Mouse (Mus musculus): Measurements from ENCODE around the gene Tm4sf20. TPM values are rescaled to one million over a fixed set of nuclear protein-coding genes. Genes with fewer than 3 reads are reported as not detected.
A peak's percentile ranks its signal among the peaks of the same experiment; 100 is the strongest.

Gene Tm4sf20
- polyA plus RNA-seq, 1 experiment from 2014 or later: not detected

DNA sequence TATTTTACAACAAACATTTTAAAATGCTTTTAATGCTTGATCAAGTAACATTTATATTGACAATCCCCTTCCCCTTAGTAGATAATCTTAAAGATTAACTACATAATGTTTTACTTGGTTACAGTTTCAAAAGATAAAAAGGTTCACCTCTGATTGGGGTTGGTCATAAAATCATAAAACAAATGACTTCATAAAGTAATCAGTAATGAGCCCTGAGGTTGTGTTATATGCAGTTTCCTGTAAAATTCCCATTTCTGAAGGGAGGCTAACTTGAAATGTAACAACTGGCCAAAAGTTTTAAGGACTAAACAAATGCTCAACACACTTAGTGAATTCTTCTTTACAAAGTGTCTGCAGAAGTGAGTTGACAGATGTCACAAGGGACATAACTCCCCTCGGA, 2.0 kb downstream of the Tm4sf20 start:
- H3K9ac ChIP-seq (replicated peaks; ENCODE audit: low read depth, low read length): no peak overlapping the region
- peaks cover 3% of the 10 kb centered on the region; the same call in 1 of the 2 replicates for H3K9me3 ChIP-seq (ENCODE audit: control insufficient read depth, low read length)
- no peak overlapping the region for H3K27ac ChIP-seq (ENCODE audit: low read length)
- H3K4me2 ChIP-seq (ENCODE audit: low read length): no peak overlapping the region
- peaks cover 7% of the 10 kb centered on the region; the same call in 1 of the 2 replicates for H3K36me3 ChIP-seq (ENCODE audit: control insufficient read depth, insufficient read depth)
- no peaks in the 10 kb centered on the region for H3K27me3 ChIP-seq (replicated peaks; ENCODE audit: control insufficient read depth, insufficient read depth, low read length)
- no peaks in the 10 kb centered on the region for H3K4me1 ChIP-seq (replicated peaks; ENCODE audit: control insufficient read depth, insufficient read depth, low read length)
- 78% methylated on average over 1 of the region's 1 CpGs for WGBS
- ATAC-seq: no peak
- H3K4me3 ChIP-seq (replicated peaks; ENCODE audit: low read length): no peak overlapping the region

DNA sequence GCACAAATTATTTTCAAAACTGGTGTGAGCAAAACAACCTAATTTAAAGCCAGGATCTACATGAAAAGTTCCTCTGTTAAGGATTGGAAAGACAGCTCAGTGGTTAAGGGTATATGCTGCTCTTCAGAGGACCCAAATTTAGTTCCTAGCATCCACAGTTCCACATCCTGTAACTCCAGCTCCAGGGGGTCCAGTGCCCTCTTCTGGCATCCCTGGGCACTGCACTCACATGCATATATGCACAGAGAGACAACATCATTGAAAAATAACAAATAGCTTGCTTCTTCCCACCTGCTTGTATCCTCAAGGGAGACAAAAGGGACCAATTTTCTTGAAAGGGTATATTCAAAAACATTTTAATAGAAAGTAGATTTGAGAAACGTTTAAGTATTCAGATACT, 6.0 kb downstream of the Tm4sf20 start:
- Histone ChIP-seq H3K9me3 (ENCODE audit: control insufficient read depth, low read length) (peaks cover 3% of the 10 kb centered on the region; the same call in 1 of the 2 replicates), H3K4me3 (replicated peaks; ENCODE audit: low read length) (no peak overlapping the region), H3K4me1 (replicated peaks; ENCODE audit: control insufficient read depth, insufficient read depth, low read length) (no peaks in the 10 kb centered on the region), H3K27me3 (replicated peaks; ENCODE audit: control insufficient read depth, insufficient read depth, low read length) (no peaks in the 10 kb centered on the region), H3K36me3 (ENCODE audit: control insufficient read depth, insufficient read depth) (peaks cover 7% of the 10 kb centered on the region; the same call in 1 of the 2 replicates), H3K27ac (ENCODE audit: low read length) (no peak overlapping the region), H3K9ac (replicated peaks; ENCODE audit: low read depth, low read length) (no peak overlapping the region), H3K4me2 (ENCODE audit: low read length) (no peak overlapping the region)
- WGBS: 93% methylated on average over 1 of the region's 1 CpGs
- ATAC-seq: no peak

DNA sequence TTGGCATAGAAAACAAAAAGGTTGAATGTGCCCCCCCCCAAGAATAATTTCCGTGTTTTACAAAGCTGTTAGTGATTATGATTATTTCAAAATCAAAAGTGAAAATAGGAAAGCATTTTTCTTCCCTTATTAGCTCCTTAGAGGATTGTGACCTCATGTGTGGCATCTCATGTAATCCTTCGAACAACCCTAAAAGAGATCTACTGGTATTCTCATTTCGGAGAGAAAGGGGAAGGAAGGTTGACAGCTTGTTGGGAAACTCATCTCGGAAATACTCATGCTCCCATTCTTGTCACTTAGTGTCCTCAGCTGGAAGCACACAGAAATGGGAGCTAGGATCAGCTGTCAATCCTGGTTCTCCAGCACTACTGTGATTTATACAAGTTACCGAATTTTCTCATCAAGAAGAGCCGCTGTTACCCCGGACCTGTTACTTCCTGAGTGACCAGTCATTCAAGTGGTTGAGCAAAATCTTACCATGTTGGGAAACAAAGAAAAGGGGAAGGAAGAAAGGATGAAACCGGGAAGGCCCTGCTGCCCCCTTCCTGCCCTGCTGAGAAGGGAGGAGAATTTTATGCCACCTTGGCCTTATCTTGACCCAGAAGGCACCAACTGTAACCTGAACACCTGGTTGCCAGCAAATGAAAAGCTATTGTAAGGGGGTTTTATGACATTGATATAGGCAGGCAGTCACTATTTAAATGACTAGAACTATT, 6.6 kb downstream of the Tm4sf20 start:
- Histone ChIP-seq H3K27ac (ENCODE audit: low read length) (no peak overlapping the region), H3K4me1 (replicated peaks; ENCODE audit: control insufficient read depth, insufficient read depth, low read length) (no peaks in the 10 kb centered on the region), H3K4me3 (replicated peaks; ENCODE audit: low read length) (no peak overlapping the region), H3K9ac (replicated peaks; ENCODE audit: low read depth, low read length) (no peak overlapping the region), H3K4me2 (ENCODE audit: low read length) (no peak overlapping the region), H3K27me3 (replicated peaks; ENCODE audit: control insufficient read depth, insufficient read depth, low read length) (no peaks in the 10 kb centered on the region), H3K36me3 (ENCODE audit: control insufficient read depth, insufficient read depth) (peaks cover 7% of the 10 kb centered on the region; the same call in 1 of the 2 replicates), H3K9me3 (ENCODE audit: control insufficient read depth, low read length) (peaks cover 3% of the 10 kb centered on the region; the same call in 1 of the 2 replicates)
- WGBS: 94% methylated on average over 8 of the region's 8 CpGs
- ATAC-seq: no peak

DNA sequence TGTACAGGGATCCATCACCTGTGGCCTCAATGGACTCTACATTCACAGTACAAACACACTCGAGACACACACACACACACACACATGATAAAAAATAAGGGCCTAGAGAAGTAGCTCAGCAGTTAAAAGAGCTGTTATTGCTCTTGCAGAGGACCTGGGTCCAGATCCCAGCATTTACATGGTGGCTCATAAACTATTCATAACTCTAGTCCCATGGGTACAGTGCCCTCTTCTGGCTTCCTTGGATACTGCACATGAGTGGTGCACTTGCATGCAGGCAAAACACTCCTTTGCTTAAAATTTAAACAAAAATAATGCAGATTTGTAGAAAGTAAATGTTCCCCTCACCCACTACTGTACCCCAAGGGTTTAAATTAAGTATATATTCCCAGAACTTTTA, 8.7 kb downstream of the Tm4sf20 start:
- no peaks in the 10 kb centered on the region for H3K4me1 ChIP-seq (replicated peaks; ENCODE audit: control insufficient read depth, insufficient read depth, low read length)

DNA sequence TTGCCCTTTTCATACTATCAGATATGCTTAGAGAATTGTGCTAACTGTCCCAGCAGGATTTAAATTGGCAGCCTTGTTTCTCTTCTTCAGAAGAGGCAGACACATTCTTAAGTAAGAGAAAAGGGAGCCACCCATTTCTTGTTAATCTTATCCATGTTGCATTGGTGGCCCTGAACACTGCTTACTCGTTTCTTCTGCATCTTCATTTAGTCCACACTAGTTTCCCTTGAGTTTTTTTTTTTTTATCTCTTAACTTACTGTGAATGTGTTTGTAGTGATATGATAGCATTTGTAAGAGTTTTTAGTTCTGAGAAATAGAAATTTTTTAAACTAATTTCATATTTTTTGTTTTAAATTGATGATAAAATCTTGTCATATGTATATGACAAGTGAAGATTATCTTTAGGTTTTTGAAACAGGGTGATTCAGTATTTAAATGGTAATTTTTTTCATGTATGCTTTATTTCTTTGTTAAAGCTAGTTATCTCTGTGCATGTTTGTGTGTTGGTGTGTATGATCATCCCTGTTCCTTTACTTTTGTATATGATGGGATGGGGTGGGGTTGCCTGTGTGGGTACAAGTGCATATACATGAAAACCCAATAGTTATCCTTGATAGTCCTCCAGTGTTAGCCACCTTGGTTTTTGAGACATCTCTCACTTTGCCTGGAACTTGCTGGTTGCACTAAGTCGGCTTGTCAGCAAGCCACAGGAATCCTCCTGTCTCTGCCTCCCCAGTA, 20.4 kb downstream of the Tm4sf20 start:
- Histone ChIP-seq H3K4me2 (ENCODE audit: low read length) (no peak overlapping the region), H3K27me3 (replicated peaks; ENCODE audit: control insufficient read depth, insufficient read depth, low read length) (no peaks in the 10 kb centered on the region), H3K27ac (ENCODE audit: low read length) (no peak overlapping the region), H3K36me3 (ENCODE audit: control insufficient read depth, insufficient read depth) (peaks cover 9% of the 10 kb centered on the region), H3K9ac (replicated peaks; ENCODE audit: low read depth, low read length) (no peak overlapping the region), H3K9me3 (ENCODE audit: control insufficient read depth, low read length) (no peaks in the 10 kb centered on the region), H3K4me1 (replicated peaks; ENCODE audit: control insufficient read depth, insufficient read depth, low read length) (no peaks in the 10 kb centered on the region), H3K4me3 (replicated peaks; ENCODE audit: low read length) (no peak overlapping the region)
- no peak for ATAC-seq
- WGBS: 93% methylated on average over 2 of the region's 2 CpGs

More for the DNA sequence above, 8.7 kb downstream of the Tm4sf20 start:
- H3K4me2 ChIP-seq (ENCODE audit: low read length): no peak overlapping the region
- no peak overlapping the region for H3K27ac ChIP-seq (ENCODE audit: low read length)
- H3K4me3 ChIP-seq (replicated peaks; ENCODE audit: low read length): no peak overlapping the region
- peaks cover 3% of the 10 kb centered on the region; the same call in 1 of the 2 replicates for H3K9me3 ChIP-seq (ENCODE audit: control insufficient read depth, low read length)
- peaks cover 13% of the 10 kb centered on the region for H3K36me3 ChIP-seq (ENCODE audit: control insufficient read depth, insufficient read depth)
- no peak overlapping the region for H3K9ac ChIP-seq (replicated peaks; ENCODE audit: low read depth, low read length)
- H3K27me3 ChIP-seq (replicated peaks; ENCODE audit: control insufficient read depth, insufficient read depth, low read length): no peaks in the 10 kb centered on the region
- 88% methylated on average over 1 of the region's 1 CpGs for WGBS
- ATAC-seq: no peak

DNA sequence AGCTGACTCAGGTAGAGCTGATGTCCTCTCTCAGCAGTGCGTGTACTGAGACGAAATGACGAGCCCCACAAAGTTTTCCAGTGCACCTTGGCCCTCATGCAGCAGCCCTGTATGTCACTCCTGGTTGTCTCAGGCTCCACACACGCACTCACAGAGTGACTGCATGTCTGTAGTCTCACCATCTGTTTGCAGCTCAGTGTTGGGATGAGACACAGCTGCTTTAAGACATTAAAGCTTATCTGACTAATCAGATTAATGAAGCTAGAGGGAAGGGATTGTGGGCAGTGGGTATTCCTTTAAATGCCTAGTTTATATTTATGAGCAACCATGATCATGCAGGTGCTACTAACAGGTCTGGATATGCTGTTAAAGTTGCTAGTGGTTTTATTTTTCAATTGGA, 21.9 kb downstream of the Tm4sf20 start:
- Histone ChIP-seq H3K36me3 (ENCODE audit: control insufficient read depth, insufficient read depth) (peaks cover 12% of the 10 kb centered on the region), H3K4me3 (replicated peaks; ENCODE audit: low read length) (no peak overlapping the region), H3K27ac (ENCODE audit: low read length) (no peak overlapping the region), H3K4me2 (ENCODE audit: low read length) (no peak overlapping the region), H3K4me1 (replicated peaks; ENCODE audit: control insufficient read depth, insufficient read depth, low read length) (no peaks in the 10 kb centered on the region), H3K9ac (replicated peaks; ENCODE audit: low read depth, low read length) (no peak overlapping the region), H3K27me3 (replicated peaks; ENCODE audit: control insufficient read depth, insufficient read depth, low read length) (no peaks in the 10 kb centered on the region), H3K9me3 (ENCODE audit: control insufficient read depth, low read length) (no peaks in the 10 kb centered on the region)
- WGBS: 92% methylated on average over 4 of the region's 4 CpGs
- 0 out of 2 replicates have a peak, but pooled peaks have one; percentile 18 for ATAC-seq

DNA sequence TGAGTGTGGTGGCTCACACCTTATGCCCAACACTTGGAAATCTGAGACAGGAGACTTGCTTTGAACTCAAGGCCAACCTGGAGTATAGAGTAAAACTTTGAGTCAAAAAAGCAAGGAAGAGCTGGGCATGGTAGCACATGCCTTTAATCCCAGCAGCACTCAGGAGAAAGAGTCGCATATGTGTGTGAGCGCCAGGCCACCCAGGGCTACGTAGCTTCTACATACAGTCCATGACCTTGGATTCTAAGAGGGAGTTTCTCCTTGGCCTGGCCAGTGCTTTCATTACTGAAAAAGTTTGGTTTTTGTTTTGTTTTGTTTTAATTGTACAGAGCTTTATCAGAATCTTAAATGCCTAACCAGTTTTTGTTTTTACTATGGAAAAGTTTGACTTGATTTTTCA, 24.3 kb downstream of the Tm4sf20 start:
- H3K9ac ChIP-seq (replicated peaks; ENCODE audit: low read depth, low read length): no peak overlapping the region
- WGBS: 89% methylated on average over 3 of the region's 3 CpGs
- H3K27me3 ChIP-seq (replicated peaks; ENCODE audit: control insufficient read depth, insufficient read depth, low read length): no peaks in the 10 kb centered on the region
- H3K4me3 ChIP-seq (replicated peaks; ENCODE audit: low read length): no peak overlapping the region
- H3K27ac ChIP-seq (ENCODE audit: low read length): no peak overlapping the region
- H3K36me3 ChIP-seq (ENCODE audit: control insufficient read depth, insufficient read depth): peaks cover 8% of the 10 kb centered on the region
- no peaks in the 10 kb centered on the region for H3K4me1 ChIP-seq (replicated peaks; ENCODE audit: control insufficient read depth, insufficient read depth, low read length)
- no peak for ATAC-seq
- no peaks in the 10 kb centered on the region for H3K9me3 ChIP-seq (ENCODE audit: control insufficient read depth, low read length)
- H3K4me2 ChIP-seq (ENCODE audit: low read length): no peak overlapping the region

DNA sequence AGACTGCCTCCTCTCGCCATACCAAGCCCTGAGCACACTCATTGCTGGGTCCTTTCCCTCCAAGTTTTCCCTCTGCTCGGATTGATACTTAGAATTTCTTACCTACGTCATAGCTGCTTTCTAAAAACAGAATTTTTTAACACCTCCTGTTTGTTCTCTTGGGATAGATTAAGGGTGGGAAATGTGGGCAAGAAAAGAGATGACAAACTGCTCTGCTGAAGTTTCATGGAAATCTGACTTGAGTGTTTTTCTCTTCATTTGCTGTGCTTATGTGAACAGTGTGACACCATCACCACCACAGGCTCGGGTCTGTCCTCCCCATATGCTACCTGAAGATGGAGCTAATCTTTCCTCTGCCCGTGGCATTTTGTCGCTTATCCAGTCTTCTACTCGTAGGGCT, 26.7 kb downstream of the Tm4sf20 start:
- Histone ChIP-seq H3K27me3 (replicated peaks; ENCODE audit: control insufficient read depth, insufficient read depth, low read length) (no peaks in the 10 kb centered on the region), H3K36me3 (ENCODE audit: control insufficient read depth, insufficient read depth) (peaks cover 11% of the 10 kb centered on the region), H3K4me3 (replicated peaks; ENCODE audit: low read length) (no peak overlapping the region), H3K27ac (ENCODE audit: low read length) (no peak overlapping the region), H3K9ac (replicated peaks; ENCODE audit: low read depth, low read length) (no peak overlapping the region), H3K9me3 (ENCODE audit: control insufficient read depth, low read length) (no peaks in the 10 kb centered on the region), H3K4me2 (ENCODE audit: low read length) (no peak overlapping the region), H3K4me1 (replicated peaks; ENCODE audit: control insufficient read depth, insufficient read depth, low read length) (no peaks in the 10 kb centered on the region)
- no peak for ATAC-seq
- WGBS: 85% methylated on average over 7 of the region's 7 CpGs

DNA sequence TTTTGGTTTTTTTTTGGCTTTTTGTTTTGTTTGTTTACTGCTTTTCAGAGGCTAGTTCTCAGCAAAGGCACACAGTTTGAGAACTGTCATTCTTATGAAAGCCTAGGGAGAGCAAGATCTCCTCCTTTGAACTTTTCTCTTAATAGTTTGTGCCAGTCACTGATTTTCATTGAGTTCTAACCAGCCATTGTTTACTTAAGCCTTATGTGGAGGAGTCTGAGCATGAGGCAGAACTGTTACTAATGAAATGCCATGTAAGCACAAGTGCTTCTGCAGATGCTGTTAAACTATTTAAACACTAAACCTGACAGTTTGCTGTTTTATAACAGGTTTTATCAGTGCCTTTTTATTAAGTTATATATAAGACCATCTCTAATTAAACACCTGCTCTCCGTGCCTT, 30.2 kb downstream of the Tm4sf20 start:
- H3K4me3 ChIP-seq (replicated peaks; ENCODE audit: low read length): no peak overlapping the region
- no peak overlapping the region for H3K4me2 ChIP-seq (ENCODE audit: low read length)
- no peak overlapping the region for H3K9ac ChIP-seq (replicated peaks; ENCODE audit: low read depth, low read length)
- H3K4me1 ChIP-seq (replicated peaks; ENCODE audit: control insufficient read depth, insufficient read depth, low read length): no peaks in the 10 kb centered on the region
- WGBS: 86% methylated on average over 1 of the region's 1 CpGs
- no peaks in the 10 kb centered on the region for H3K27me3 ChIP-seq (replicated peaks; ENCODE audit: control insufficient read depth, insufficient read depth, low read length)
- no peaks in the 10 kb centered on the region for H3K9me3 ChIP-seq (ENCODE audit: control insufficient read depth, low read length)
- H3K36me3 ChIP-seq (ENCODE audit: control insufficient read depth, insufficient read depth): peaks cover 23% of the 10 kb centered on the region
- H3K27ac ChIP-seq (ENCODE audit: low read length): no peak overlapping the region
- ATAC-seq: no peak

Measured in forebrain, embryonic 16.5 days (tissue).